Mouse (Mus musculus) ovary, adult 18-20 months (tissue): ENCODE results near the gene Jag2.
A peak's percentile ranks its signal among the peaks of the same experiment; 100 is the strongest.

Experiments
- DNase-seq: peaks from one replicate; pipeline ENCODE4 v3.0.0; 2022; ENCODE audit warnings: low spot score, mixed read lengths

The Jag2 gene

GRCm38 (mm10) chr12:112929562-112930352 lies at the start of gene Jag2:
TSS of gene Jag2 (minus strand) at chr12:112929776.
- DNase-seq, result no peak

DNA sequence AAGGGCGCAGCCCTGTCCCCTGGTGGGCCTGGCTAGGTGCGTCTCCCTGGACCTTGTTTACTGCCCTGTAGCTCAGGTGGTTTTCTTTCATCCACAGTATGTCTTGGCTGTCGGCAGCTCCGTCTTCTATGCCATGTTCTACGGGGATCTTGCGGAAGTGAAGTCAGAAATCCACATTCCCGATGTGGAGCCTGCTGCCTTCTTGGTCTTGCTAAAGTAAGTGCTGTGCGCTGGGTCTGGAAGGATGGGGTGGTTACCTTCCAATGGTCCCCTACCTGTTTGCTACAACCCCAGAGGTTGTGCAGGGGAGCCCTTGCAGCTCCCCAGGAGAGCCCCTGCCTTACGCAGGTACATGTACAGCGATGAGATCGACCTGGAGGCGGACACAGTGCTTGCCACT lies 47.6 kb upstream of the Jag2 start:
- no peak for DNase-seq

GRCm38 (mm10) chr12:112976371-112977073 lies 46.9 kb upstream of the Jag2 start, which contains the start of gene Btbd6:
TSS of gene Btbd6 (plus strand) at chr12:112976482.
- DNase-seq, result peak; percentile 82

- DNase-seq, result no peak
Observed at GRCm38 (mm10) chr12:112974736-112975135, 45.2 kb upstream of the Jag2 start.

GRCm38 (mm10) chr12:112969616-112970015 lies 40.0 kb upstream of the Jag2 start:
- no peak for DNase-seq

DNA sequence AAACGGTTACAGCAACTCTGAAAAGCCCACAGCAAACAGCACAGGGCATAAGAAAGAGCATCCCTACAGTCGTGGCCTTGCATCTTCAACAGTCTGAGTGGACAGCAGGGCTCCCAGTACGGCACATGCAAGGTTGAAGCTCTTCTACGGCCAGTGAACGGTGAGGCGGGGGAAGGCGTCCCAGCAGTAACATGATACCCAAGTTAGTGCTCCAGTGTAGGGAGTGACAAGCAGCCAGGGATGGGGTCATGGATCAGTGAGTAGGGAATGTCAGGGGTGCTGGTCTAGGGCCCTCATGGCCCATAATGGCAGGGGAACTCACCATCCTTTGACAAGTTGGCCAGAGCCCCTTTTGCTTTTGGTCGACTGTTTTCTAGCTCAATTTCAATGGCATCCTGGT lies 39.4 kb upstream of the Jag2 start:
- DNase-seq, result no peak

- no peak for DNase-seq
Observed at GRCm38 (mm10) chr12:112965783-112966182, 36.2 kb upstream of the Jag2 start.

DNA sequence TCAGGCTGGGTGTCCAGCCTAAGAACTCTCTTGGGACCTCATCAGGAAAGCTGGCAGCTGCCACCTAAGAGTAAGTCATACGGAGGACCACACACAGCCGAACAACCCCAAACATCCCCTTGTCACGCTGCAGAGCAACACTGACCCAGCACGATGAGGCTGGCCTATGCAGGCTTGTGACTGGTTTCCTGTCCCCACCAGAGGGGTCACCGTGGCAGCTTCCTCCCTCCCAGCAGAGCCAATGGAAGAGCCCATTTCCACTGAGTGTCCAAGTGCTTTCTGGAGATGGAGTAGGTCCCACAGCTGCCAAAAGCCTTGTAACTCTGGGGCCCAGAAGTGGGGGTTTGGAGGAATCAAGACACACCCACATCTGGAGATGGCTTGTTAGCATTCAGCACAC lies 32.3 kb upstream of the Jag2 start:
- DNase-seq, result no peak

DNA sequence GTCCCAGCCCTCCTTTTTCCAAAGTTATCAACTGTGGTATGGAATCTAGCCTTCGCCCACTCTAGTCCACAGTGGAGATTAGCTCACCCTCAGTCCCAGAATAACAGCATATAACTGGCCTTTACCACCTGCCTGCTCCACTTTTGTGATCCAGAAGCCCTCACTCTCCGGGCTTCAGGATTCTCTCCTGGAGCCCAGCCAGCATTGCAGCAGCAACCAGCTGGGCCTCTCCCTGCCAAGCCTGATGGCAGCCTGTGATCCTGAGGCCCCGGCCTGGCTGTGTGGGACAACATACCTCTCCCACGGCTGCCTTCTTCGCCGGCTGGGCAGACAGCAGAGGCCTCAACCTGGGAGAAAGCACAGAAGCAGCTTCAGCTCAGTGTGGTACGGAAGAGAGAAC lies 31.9 kb upstream of the Jag2 start:
- DNase-seq, result no peak

GRCm38 (mm10) chr12:112959421-112959820 lies 29.8 kb upstream of the Jag2 start:
- no peak for DNase-seq

DNA sequence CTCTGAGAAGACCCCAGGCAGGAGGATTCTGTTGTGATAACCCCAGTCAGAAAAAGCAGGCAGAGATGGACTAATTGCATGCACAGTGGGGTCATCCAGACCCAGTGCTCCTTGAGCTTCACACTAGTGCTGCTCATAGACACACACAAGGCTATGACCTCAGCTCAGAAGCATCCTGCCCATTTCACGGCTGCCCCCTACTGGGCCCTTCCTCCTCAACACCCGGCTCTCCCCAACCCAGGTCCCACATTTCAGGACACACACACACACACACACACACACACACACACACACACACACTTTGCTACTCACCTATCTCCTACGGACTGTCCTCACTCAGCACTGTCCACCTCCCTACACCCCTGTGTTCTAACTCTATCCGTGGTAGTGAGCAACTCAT lies 28.7 kb upstream of the Jag2 start:
- DNase-seq, result no peak

DNA sequence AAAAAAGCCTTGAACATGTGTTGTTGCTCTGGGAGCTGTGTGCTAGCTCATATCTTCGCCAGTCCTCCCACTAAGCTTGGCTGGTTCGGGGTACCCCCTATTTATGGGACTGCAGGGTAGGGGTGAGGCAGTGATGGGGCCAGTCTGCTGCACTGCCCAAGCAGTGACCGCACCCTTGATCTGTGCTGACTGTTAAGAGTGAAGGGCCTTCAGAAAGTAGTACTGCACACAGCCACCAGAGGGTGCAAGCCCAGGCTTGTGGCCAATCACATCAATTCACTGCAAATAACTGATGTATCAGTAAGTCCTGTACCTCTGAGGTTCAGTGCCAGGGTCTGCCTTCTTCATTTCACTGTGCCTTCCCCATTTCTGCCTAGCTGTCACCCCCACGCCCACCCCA lies 26.2 kb upstream of the Jag2 start:
- DNase-seq, result peak; percentile 34

- DNase-seq, result no peak
Observed at GRCm38 (mm10) chr12:112952926-112953565, 23.5 kb upstream of the Jag2 start.

- peak; percentile 76 for DNase-seq
Observed at GRCm38 (mm10) chr12:112952433-112952832, 22.9 kb upstream of the Jag2 start.

DNA sequence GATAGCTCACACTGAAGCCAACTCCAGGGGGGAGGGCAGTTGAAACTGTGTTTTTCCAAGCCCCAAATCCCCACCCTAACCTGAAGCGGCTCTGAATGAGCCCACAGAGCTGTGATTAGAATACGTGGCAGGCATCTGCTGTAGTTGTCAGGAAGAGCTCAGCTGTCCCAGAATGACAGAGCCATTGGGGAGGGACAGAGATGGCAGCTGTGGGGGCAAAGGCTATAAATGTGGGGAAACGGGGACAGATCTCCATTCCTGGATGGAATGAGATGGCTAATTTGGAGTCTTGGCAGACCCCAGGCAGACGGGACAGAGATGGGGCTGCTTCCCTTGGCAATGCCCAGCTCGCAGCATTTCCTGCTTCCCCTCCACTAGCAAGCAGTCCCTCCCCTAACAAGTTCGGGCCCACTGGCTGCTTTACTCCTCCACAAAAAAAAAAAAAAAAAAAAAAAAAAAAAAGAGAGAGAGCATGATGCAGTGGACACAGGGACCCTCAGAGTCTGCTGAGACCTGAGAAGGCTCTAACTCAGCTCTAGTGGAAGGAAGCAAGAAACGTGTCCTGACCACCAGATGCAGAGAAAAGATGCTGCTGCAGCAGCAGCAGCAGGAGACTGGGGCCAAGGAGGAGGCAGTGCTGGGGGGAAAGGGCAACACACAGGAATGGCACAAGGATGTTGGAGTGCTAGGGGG lies 21.7 kb upstream of the Jag2 start:
- DNase-seq, result no peak

DNA sequence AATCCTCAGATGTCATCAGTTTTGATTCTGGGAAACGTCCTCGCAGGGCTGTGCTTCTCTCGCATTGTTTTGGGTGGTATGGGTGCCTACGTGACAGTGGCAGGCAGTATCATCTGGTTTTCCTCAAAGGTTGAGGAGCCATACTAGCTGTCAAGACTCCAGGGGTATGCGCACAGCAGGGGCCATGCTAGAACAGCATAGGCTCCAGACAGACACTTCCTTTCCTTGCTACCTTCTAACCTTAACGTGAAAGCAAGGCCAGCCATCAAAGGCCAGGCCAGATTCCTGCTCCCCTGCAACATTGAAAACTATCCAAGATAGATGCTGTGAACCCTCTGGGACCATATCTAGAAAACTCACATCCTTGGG lies 21.2 kb upstream of the Jag2 start:
- DNase-seq, result no peak

DNA sequence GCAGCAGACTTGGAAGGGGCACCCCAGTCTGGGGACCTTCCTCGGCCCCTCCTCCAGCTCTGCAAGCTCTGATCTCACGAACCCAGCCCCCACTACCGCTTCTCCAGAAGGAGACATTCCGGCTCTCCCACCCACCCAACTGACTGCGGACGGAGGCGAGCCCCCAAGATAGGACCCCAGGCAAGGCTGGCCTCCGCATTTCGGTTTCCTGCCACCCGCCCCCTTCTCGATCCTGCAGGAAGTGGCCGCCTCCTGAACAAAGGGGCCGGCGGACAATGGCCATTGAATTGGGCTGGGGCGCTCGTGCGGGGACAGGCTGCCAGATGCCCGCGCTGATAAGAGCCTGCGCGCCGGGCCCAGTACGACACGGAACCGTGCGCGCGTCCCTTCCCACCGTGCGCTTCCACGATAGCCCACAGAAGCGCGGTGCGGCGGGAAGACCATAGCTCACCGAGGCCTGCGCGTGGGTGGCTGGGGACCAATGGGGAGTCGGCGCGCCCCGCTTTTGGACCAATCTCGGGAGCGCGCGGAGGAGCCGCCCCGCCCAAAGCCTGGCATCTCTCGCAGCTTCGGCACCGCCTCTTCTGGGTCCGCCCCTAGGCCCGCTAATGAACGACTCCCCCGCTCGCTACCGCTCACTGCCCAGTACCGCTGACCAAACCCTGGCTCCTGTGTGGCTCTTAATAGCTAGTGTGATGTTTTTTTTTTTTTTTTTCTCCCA lies 20.6 kb upstream of the Jag2 start:
- peak; percentile 86 for DNase-seq

DNA sequence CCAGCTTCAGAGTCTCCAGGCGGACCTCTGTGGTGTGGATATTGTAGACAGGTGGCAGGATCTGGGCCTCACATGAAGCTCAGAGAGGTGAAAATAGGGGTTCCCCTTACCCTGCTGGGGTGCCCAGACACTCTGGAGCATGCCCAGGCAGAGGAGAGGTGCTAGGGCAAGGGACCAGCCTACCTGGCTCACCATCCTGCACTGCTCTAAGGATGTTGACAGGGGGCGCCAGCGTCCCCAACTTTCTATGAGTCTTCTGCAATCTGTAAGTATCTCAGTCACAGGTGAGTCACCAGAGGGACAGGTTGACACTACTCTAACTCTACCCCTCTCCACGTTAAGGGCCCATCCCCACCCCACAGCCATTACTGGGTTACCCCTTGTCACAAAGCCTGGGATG lies 17.7 kb upstream of the Jag2 start:
- DNase-seq, result no peak

GRCm38 (mm10) chr12:112943669-112944068 lies 14.1 kb upstream of the Jag2 start:
- no peak for DNase-seq

DNA sequence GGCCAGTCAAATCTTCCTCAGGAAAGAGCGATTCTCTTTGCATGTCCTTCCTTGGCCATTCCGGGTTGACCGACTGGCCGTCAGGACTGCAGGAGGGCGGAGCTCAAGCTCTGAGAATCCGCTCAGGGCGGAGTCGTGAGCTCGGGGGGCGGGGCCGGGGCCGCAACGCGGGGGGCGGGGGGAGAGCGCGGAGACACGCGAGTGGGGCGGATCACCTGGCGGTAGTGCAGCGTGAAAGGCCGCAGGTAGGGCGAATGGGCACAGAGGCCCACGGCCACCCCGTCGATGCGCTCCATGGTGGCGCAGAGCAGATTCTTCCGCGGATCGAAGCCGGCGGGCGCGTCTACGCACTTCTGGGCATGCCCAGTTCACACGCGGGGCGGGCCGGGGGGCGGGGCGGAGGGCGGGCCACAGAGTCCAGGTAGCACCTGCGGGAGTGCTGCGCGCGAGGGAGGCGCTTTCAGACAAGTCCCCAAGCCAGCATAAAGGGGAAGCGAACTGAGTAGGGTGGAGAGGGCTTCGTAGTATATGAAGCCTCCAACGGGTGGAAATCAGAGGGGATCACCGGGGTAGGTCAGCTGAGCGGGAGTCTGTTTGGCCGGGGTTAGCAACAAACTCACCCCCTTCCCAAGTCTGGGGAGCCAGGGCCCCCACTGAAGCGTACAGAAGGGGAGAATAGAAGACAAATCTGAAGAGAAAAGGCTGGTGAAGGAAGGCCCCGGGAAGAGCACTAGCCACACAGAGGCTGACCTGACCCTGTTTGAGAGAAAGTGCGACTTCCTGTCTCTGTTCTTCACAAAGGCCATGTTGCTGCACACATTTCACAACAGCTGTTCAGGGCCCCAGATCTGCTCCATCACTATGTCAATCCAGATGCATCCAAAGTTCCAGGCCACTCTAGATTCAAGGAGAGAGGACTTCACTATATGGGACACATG lies 12.5 kb upstream of the Jag2 start, which contains the start of gene Nudt14:
Gene Nudt14 (minus strand): TSS at position 349 of the 938 bp plus-strand sequence.
- peak; percentile 60 for DNase-seq
